ENCODE assay signal across 16 mouse cellular contexts in the genomic region with DNA sequence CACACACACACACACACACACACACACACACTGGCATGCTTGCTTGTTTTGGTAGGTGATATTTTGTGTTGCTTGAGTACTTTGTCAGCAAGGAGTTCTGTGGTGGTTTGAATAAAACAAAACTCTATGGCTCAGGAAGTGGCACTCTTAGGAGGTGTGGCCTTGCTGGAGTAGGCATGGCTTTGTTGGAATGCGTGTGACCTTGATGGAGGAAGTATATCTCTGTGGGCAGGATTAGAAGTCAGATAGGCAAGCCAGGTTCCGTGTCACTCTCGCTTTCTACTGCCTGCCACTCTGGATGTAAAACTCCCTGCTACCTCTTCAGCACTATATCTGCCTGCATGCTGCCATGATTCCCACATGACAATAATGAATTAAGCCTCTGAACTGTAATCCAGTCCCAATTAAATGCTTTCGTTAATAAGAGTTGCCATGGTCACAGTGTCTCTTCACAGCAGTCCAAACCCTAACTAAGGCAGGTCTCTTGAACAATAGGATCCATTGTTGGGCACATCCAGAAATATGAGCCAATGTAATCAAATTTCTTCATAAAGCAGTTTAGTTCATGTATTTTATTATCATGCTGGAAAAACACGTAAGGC. TPM values are rescaled to one million over a fixed set of nuclear protein-coding genes. Genes with fewer than 3 reads are reported as not detected.
DNase-seq lines count a peak whose midpoint lies in the region; ATAC-seq lines count a peak whose summit lies in the region.
"Had no signal": no experiment of that assay in that cellular context is flagged by ENCODE, and none has a peak within 500 bp of the region (broad histone marks: within the 10 kb centered on the region; RNA-seq: fewer than 3 reads in every experiment).

No protein-coding gene starts in this region.

- peak; percentile 99 for ATAC-seq in granulocyte monocyte progenitor cell, adult 5-6 weeks (replicated peaks; ENCODE audit: poor library complexity, severe bottlenecking)

- intact Hi-C loops in heart, postnatal 10 days (cut with DNase I): no loop called here

- peak; percentile 73 for DNase-seq in 416B (ENCODE audit: low read depth)
- peak; percentile 45 for DNase-seq in CD4-positive, CD25-positive, alpha-beta regulatory T cell, adult 2 months (ENCODE audit: low read depth, low spot score)
- peak; percentile 68 for DNase-seq in naive thymus-derived CD4-positive, alpha-beta T cell, adult 2 months (ENCODE audit: low read depth)
- no peak for DNase-seq in heart, postnatal 10 days
- no peak for DNase-seq in right cerebral cortex, adult 2 months (ENCODE audit: low spot score in 2 of 2)
- DNase-seq in lung, adult 18-20 months: no peak
- DNase-seq: adrenal gland, postnatal 14 days; cerebellum, adult 8-10 months; gastrocnemius, postnatal 36 days; heart, postnatal 14 days; kidney, adult 11 months; lung, embryonic 14.5 days; lung, postnatal 4 days; midbrain, embryonic 14.5 days had no signal

RNA-seq across cellular contexts. Expression of gene Chl1, which starts 44.8 kb away (rescaled TPM):
- not detected in 2 replicates for total RNA-seq in granulocyte monocyte progenitor cell, adult 5-6 weeks (2014; fragmentation: Nextera tagmentation)
- not detected in 2 replicates for total RNA-seq in granulocyte monocyte progenitor cell, adult 5-6 weeks (2017)
- under 1 TPM; 0.47 to 0.89 TPM for total RNA-seq in heart, postnatal 10 days (2021)
- total RNA-seq: CH12.LX had no signal

Comparison
In these comparisons a context has a peak if more than half of its experiments do, and no peak if none do; other contexts are left out.
1. DNase-seq: peak in 416B (single experiment), CD4-positive, CD25-positive, alpha-beta regulatory T cell, adult 2 months (single experiment) and naive thymus-derived CD4-positive, alpha-beta T cell, adult 2 months (single experiment); none in heart, postnatal 10 days (0 of 2), right cerebral cortex, adult 2 months (0 of 2) and lung, adult 18-20 months (0 of 2).